Mouse (Mus musculus): ENCODE measurements at regions not wholly inside any gene's neighbourhood (a gene's known extent, or its start where the extent isn't known, plus 50 kb on each side); places are given as distances from the start of the nearest gene placed in this dataset.
A peak's percentile ranks its signal among the peaks of the same experiment; 100 is the strongest.

DNA sequence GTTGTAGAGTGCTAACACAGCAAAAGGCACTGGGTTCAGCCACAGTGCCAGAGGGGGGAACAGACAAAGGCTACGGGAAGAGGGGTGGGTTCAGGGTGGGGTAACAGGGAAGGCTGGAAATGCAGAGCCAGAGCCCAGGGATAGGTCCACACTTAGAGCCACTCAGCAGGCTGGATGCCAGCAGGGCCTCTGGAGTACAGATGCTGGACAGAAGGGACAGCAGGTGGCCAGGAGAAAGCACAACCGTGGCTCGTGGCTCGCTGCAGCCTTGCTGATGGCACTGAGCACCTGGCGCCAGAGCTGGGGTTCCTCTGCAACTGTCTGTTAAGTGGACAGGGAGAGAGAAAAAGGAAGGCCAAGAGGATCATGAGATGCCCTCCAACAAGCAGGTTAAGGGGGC, 174.2 kb downstream of the Mroh4 start:
- no peak for DNase-seq (ENCODE audit: extremely low spot score, low read depth, low spot score)

DNA sequence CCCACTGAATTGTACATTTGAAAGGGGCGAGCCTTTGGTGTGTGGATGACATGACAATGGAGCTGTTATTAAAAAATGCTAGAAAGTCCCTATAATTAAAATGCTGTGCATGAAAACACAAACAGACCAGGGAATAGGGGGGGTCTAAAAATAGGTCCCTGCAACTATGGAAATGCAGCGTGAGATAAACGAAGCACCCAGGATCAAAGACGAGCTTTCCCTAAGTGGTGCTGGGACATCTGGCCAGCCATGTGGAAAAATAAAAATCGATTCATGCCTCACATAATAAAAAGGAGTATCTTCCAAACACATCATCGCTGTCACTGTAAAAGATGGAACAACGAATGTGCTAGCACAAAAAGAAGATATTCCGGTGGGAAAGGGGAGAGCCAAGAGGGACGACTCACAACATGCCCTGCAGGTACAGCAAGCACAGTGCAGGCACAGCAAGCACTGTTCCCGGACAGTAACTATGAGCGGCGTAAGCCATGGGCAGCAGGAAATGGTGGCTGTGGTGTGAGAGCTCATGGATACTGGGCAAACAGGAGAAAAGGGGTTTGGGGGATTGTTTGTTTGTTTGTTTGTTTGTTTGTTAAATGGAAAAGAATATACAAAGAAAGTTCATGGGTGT, 176.7 kb downstream of the Mroh4 start:
- DNase-seq (ENCODE audit: extremely low spot score, low read depth, low spot score): no peak

DNA sequence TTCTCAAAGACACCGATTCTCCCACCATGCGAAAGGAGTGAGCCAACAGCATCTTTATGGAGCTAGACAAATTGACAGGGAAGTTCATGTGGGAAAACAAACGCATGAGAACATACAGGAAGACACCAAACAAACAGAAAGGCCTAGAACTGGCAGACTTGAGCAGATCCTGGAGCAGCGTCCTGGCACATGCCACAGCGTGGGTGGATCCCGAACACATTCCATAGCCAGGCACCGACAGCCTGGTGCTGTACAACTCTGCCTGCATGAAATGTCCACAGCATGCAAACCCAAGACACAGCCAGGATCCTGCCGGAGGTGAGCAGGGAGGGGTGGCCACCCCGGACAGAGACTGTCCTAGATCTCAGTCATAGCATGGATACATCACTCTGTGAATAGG, 177.2 kb downstream of the Mroh4 start:
- DNase-seq (ENCODE audit: extremely low spot score, low read depth, low spot score): no peak

DNA sequence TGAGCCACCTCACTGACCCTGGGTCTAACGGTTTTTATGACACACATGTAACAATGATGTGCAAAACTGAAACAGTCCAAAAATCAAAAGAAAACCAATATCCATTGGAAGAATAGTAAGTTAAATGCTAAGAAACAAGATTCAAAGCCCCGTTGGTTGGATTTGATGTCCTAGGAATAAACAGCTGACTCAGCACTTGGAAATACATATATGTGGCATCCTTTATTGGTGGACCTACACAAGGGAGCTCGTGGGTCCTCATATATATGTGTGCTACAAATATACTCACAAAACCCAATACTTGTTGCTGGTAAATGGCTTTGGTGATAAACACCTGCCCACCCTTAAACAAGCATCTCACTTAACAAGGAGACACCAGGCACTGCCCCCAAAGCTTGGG, 178.2 kb downstream of the Mroh4 start:
- no peak for DNase-seq (ENCODE audit: extremely low spot score, low read depth, low spot score)

DNA sequence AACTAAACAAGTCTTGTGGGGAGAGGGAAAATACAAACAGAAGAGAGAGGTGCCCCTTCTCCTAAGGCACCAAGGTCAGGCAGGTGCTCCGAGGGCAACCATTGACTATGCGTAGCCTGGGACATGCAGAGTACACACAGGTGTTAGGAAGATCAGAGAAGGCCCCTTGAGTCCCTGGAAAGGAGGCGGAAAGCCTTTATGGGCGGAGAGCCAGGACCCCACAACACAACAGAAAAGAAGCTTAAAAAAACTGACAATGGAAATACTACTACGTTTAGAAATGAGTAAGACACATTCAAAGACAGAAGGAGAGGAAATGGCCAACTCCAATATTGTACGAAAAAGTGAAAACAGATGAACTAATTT, 179.5 kb downstream of the Mroh4 start:
- no peak for DNase-seq (ENCODE audit: extremely low spot score, low read depth, low spot score)

DNA sequence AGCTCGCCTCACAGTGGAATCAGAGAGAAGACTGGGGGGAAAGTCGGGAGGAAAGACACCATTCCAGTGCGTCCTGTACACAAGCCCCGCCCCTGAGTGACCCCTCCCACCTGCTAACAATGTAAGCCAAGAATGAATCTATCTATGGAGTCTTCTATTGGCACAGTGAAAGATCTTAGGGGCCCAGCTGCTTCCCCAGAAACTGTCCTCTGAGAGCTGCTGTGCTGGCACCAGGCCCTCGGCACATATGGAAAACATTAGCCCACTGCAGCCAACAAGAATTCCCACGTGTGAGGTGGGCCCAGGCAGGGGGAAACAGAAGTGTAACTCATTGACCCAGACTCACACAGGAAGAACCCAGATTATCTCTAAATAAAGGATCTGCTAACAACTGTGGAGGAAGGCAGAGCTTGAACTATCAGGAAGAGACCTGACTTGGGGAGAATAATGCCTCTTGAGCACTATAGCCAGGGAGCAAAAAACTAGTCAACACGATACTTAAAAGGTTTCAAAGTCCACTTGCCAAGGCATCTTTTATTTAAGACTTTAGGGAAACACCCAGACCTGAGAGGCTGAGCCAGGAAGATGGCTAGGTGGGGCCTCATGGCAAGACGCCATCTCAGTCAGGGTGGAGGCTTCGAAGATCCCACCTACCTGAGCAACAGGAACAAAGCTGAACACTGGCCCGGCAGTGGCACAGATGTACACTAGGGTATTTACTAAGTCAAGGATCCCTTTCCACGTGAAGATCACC, 180.1 kb downstream of the Mroh4 start:
- DNase-seq (ENCODE audit: extremely low spot score, low read depth, low spot score): no peak

DNA sequence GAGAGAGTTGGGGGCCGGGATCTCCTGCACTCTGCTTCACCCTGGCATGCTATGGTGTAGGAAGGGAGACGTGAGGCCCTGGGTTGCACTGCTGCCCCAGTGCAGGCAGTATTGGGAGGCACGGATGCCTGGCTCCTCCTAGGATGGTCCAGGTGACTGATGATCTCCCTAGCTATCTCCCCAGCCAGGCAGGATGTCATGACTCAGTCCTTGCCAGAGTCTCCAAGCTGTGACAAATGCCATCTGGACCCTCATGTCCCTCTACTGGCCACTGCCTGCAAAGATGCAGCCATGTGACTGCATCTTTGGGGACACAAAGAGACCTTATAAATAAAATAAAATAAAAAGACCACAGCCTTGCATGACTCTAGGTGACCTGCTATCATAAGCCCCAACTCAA, 181.6 kb downstream of the Mroh4 start:
- no peak for DNase-seq (ENCODE audit: extremely low spot score, low read depth, low spot score)

DNA sequence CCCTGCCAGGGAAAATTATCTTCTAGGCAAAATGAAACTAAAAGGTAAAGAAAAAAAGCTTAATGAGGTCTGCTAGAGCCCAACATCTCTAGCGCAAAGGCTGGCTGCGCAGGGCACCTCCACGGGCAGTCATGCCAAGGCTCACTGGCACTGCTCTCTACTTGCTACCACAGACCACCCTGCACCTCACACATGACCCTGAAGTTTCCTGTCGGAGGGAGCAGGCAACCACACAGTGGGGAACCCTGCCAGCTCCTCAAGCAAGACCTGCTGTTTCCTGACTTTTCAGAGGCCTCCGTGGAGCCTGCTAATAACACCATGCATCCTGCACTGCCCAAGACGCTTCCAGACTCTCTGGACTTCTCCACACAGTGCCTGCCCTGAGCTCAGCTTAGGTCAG, 182.3 kb downstream of the Mroh4 start:
- DNase-seq (ENCODE audit: extremely low spot score, low read depth, low spot score): no peak

DNA sequence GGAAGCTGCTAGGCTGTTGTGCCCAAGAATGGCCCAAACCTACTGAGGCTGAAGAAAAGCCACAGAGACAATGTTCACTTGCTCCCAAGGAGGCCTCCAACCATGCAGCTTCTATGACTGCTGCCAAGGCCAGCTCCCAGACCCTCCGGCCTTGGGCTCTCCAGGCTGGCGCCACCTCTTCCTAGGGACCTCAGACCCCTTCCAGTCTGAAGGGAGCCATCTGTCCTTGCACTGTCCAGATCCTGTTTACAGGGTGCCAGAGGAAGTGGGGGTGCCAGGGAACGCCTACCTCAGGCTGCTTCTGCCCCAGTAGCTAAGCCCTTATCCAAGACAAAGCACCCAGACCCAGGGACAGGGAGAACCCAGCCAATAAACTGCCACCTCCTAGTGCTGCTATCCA, 183.7 kb downstream of the Mroh4 start:
- DNase-seq (ENCODE audit: extremely low spot score, low read depth, low spot score): no peak

DNA sequence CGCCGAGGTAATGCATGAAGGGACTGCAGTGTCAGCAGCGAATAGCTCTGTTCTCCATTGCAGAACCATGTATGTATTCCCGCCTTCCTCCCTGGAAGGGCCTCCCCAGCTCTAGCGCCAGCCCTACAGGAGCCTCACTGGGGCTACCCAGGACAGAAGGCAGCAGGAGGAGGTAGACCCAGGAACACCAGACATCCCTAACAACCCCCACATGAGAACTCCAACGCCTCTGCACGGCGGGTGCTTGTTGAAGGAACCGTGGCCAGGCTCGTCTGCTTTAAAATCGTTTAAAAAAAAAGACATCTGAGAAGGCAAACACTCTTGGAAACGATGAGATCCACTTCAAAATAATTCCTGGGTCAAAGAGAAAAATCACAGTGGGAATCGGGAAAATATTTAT, 194.3 kb downstream of the Mroh4 start:
- DNase-seq (ENCODE audit: extremely low spot score, low read depth, low spot score): no peak

DNA sequence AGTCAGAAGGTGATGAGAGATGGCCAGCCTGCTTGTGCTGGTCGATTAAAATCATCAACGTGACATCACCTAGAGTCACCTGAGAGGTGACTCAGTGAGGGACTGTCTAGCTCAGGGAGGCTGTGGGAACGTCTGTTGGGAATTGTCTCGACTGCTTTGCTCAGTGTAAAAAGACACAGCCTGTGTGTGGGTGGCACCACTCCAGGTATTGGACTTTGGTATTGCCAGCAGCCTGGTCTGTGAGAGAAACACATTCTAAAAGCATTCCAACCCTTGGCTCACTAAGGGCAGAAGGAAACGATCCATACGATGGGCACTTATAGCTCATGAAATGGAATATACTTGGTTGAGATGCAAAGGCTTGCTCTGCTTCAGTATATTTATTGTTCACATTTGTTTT, 209.2 kb downstream of the Mroh4 start:
- no peak for DNase-seq (ENCODE audit: extremely low spot score, low read depth, low spot score)

DNA sequence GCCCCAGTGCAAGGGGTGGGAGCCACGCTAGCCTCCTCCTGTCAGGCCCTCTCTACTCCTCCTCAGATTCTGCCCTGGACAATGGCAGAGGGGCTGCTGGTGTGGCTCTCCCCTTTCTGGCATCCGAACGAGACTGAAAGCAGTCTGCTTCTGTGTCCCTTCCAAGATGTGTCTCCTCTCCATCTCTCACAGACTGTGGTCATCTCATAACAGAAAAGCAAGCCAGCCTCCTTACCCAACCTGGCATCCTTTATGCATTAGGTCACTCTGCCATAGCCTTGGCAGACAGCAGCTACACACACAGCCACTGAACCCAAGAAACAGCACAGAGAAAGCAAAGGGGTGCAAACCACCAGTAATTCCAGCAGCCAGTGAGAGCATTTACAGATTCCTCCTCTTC, 213.2 kb downstream of the Mroh4 start:
- no peak for DNase-seq (ENCODE audit: extremely low spot score, low read depth, low spot score)

DNA sequence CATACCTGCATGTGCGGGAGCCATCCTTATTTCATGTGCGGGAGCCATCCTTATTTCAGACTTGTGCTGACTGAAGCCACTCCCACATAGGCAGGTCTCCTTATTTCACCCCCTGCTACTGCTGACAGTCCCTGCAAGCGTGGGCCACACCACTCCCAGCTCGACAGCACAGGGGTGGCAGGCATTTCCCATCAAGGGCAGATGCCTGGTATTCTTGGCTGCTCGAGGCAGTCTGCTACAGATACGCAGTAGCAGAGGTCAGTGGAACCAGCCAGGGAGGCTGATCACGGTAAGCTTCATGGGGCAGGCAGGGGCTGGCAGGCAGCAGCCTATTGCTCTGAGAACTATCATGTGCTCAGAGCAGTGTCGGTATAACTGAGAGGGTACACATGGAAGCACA, 215.6 kb downstream of the Mroh4 start:
- no peak for DNase-seq (ENCODE audit: extremely low spot score, low read depth, low spot score)

DNA sequence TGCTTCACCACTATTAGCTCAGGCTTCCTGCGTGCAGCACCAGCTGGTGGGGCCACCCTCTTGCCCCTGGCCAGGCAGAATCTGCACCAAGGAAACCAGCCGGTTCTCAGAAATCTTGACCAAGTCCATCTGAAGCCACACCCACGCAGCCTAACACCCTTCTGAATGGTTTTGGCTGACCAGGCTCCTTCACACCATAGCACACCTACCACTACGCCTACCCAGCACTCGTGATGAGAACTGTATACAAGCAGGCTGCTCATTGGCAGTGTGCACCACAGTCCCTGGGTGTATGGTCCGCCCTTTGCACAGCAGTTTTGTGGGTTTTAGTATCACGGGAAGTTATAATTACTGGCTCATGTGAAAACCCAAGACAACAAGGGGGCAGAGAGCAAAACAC, 217.5 kb downstream of the Mroh4 start:
- no peak for DNase-seq (ENCODE audit: extremely low spot score, low read depth, low spot score)

DNA sequence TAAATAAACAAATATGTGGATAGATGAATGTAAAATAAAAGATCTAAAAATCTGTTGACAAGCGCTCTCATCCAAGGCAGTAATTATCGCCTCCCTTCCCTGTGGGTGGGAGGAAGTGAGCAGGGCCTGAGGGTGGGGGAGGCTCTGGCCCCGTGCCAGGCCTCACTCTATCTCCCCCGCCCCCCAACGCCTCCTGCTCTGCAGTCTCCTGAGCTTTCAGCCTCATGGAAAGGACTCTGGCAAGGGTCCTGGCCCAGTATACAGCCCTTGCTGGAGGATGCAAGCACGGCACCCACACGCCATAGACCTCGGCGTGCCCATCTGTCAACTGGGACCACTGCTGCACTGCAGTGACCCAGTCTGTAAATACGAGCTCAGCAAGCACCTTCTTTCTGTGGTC, 222.9 kb downstream of the Mroh4 start:
- no peak for DNase-seq (ENCODE audit: extremely low spot score, low read depth, low spot score)

DNA sequence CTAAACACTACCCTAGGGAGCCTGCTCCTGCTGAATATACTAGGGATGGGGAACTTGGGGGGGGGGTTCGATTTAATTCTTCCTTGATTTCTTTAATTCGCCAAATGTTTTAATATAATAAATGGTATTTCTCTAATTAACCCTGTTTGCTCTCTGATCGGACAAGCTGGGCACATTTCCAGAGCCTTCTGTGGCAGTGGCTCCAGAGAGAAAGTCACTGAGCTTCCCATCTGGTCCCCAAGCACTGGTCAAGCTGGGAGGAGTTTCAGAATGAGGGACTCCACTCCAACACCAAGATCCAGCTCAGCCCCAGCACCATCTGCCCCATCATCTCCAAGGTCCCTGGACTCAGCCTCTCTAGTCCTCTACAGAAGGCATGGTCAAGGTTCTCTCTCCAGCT, 223.9 kb downstream of the Mroh4 start:
- DNase-seq (ENCODE audit: extremely low spot score, low read depth, low spot score): no peak

DNA sequence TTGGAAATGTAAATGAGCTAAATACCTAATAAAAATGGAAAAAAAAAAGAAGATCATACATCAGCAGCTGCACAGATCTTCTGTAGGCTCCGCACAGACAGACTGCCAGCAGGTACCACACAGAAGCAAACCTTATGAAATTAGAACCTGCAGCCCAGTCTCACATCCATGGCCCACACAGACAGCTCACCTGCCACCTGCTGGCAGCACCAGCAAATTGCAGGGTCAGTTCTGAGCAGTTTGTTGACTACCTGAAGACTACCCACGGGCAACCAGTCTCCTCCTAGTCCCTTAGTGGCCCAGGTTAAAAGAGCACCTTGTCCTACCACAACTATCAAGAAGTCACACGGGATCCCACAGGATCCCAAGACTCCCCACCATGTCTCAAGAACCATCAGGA, 225.1 kb downstream of the Mroh4 start:
- DNase-seq (ENCODE audit: extremely low spot score, low read depth, low spot score): no peak

DNA sequence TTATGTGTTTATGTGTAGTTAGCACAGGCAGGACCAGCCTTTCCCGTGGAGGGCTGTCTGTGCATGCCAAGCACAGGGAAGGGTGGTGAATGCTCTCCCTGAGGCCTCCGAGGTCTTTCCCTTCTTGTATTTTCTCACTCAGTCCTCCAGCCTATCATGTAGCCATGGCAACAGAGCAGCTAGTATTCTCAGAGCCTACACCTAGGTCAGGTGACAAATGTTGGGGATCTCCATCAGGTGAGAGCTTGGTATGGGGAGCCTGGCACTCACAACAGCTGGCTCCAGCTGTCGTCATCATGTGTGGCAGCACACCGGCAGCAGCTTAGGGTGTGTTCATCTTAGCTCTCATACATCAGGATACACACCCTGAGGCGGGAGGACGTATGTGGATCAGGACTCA, 231.3 kb downstream of the Mroh4 start:
- no peak for DNase-seq (ENCODE audit: extremely low spot score, low read depth, low spot score)

DNA sequence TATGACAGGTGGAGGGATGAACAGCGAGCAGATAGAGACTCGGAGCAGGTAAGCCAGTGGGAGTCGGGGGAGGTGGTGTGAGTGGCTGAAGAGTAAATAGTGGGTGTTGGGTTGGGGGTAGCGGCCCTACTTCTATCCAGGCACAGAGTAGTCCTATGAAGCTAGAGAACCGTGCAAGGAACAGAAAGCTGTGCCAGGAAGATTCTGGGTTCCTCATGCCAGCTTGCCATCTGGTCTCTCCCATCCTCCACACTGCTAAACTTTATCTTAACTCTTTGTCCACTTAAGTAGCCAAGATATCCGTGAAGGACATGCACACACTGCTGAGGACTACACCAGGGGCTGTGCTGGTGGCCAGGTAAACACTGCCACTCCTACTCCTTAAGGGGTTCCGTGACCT, 234.9 kb downstream of the Mroh4 start:
- DNase-seq (ENCODE audit: extremely low spot score, low read depth, low spot score): no peak

DNA sequence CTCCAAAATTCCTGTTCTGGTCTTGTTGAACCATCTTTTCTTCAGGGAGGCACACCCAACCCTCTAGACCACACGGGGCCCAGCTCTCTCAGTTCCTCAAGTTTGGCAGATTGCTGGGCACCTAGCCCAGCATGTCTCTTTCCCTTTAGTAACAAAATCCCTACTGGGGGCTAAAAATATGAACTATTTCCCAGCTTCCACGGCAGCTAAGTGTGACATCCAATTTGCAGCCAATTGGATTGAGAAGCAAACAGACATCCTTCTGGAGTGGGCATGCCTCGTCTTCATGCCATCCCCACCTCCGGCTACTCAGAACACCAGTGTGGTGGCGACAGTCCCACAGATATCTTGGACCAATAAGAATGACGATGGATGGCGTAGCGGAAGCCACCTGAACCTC, 240.1 kb downstream of the Mroh4 start:
- no peak for DNase-seq (ENCODE audit: extremely low spot score, low read depth, low spot score)

DNA sequence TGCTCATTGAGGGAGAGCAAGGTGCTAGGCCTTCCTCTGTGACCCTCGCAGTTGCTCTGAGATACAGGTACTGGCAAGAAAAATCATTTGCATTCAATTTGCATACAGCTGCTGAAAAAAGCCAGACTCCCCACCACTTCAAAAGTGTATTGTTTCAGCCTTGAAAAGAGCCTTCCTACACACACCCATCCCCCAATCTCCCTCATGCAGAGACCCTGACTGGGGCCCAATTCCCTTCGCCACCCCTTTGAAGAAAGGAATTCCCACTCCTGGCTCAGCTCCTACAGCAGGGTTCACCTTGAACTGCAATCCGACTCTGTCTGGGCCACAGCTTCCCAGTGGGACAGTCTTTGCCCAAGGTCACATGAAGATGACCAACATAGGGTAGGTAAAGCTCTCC, 248.6 kb downstream of the Mroh4 start:
- no peak for DNase-seq (ENCODE audit: extremely low spot score, low read depth, low spot score)

DNA sequence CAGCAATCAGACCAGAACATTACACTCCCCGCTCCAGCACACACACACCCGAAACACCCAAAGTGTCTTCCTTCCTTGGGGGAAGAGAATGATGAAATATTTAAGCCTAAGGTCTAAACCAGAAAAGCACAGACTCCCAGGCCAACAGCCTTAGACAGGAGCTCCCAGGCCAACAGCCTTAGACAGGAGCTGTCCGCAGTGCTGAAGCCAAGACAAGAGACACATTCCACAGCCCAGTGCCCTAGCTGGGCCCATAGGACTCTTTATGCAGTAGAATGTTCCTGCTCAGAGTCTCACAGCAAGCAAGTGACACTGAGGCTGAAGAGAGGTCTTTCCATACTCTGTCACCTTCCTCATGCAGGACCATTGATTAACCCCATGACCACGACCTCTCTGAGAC, 253.6 kb downstream of the Mroh4 start:
- DNase-seq (ENCODE audit: extremely low spot score, low read depth, low spot score): peak; percentile 28

DNA sequence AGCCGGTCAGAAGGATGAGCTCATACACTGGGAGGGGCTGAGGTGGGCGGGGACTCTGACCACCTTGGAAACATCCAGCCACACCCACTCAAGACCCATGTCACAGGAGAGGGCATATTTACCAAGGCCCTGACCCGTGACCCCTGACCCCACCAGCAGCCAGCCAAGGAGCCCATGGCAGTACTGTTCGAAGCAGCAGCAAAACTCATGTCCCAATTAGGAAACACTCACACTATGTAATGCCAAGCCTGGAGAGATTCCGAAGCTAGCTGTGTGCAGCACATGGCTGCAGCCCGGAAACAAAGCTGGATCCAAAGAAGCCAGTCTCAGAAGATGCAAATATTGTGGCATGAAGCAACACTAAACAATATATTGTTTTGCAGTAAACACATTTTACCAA, 256.8 kb downstream of the Mroh4 start:
- DNase-seq (ENCODE audit: extremely low spot score, low read depth, low spot score): no peak
